Mouse (Mus musculus) hindbrain, embryonic 11.5 days (tissue): ENCODE data around the gene Tmem116. TPM values are rescaled to one million over a fixed set of nuclear protein-coding genes. Genes with fewer than 3 reads are reported as not detected.
A peak's percentile ranks its signal among the peaks of the same experiment; 100 is the strongest.
"Not testable (repeated sequence)": the region's sequence is repeated elsewhere in the genome, so short reads cannot be mapped to it uniquely, and the experiment has no call there.

Source experiments
- ATAC-seq: fragments of 200-750 bp; cut with Nextera tagmentation; 2 replicates; pipeline ENCODE4 v1.8.0; 2017; ENCODE audit warnings: mild to moderate bottlenecking, moderate TSS enrichment, moderate library complexity; ENCODE audit not compliant: low FRiP score
- DNase-seq: peaks from one replicate; pipeline ENCODE4 v3.0.0-alpha.2; 2015; ENCODE audit warnings: low spot score
- H3K27ac ChIP-seq: fragments of 300-500 bp; sonication (generic); 2 replicates; pipeline ENCODE4 v1.5.1; 2014; ENCODE audit warnings: mild to moderate bottlenecking, low read depth, low read length
- H3K27me3 ChIP-seq: fragments of 300-500 bp; sonication (generic); 2 replicates; pipeline ENCODE4 v1.6.1; 2014; ENCODE audit warnings: mild to moderate bottlenecking, low read length, moderate library complexity, mixed read lengths; ENCODE audit not compliant: control insufficient read depth, insufficient read depth
- H3K36me3 ChIP-seq: fragments of 300-500 bp; sonication (generic); 2 replicates; pipeline ENCODE4 v1.6.1; 2014; ENCODE audit warnings: mild to moderate bottlenecking, low read length, moderate library complexity, mixed read lengths; ENCODE audit not compliant: control insufficient read depth, insufficient read depth
- H3K4me1 ChIP-seq: fragments of 300-500 bp; sonication (generic); replicated peaks from 2 replicates; pipeline ENCODE4 v1.6.1; 2014; ENCODE audit warnings: low read length, mixed read lengths; ENCODE audit not compliant: control insufficient read depth, insufficient read depth
- H3K4me2 ChIP-seq: fragments of 300-500 bp; sonication (generic); replicated peaks from 2 replicates; pipeline ENCODE4 v1.6.1; 2014; ENCODE audit warnings: mild to moderate bottlenecking, low read depth, low read length
- H3K4me3 ChIP-seq: fragments of 300-500 bp; sonication (generic); 2 replicates; pipeline ENCODE4 v1.5.1; 2014; ENCODE audit warnings: low read depth, low read length
- H3K9ac ChIP-seq: fragments of 300-500 bp; sonication (generic); 2 replicates; pipeline ENCODE4 v1.6.1; 2014; ENCODE audit warnings: low read depth, low read length
- H3K9me3 ChIP-seq: fragments of 300-500 bp; sonication (generic); 2 replicates; pipeline ENCODE4 v1.6.1; 2016; ENCODE audit warnings: low read length; ENCODE audit not compliant: control insufficient read depth
- WGBS: fragments of 180-500 bp; shearing (Covaris S2); extraction: QIAGEN DNeasy Blood & Tissue Kit; methylation state at CpG from one replicate; pipeline ENCODE4 v1.1.7; 2014; 5-methylcytosine and 5-hydroxymethylcytosine counted together
- polyA plus RNA-seq: library from polyadenylated mRNA; unstranded; fragments of >200 nt; fragmentation: Nextera tagmentation; extraction: Ambion mirVana; gene quantifications from 2 replicates; pipeline ENCODE4 v1.2.1, GENCODE M21; 2014

The Tmem116 gene
- polyA plus RNA-seq, 1 experiment from 2014 or later, result 0.85 TPM

DNA sequence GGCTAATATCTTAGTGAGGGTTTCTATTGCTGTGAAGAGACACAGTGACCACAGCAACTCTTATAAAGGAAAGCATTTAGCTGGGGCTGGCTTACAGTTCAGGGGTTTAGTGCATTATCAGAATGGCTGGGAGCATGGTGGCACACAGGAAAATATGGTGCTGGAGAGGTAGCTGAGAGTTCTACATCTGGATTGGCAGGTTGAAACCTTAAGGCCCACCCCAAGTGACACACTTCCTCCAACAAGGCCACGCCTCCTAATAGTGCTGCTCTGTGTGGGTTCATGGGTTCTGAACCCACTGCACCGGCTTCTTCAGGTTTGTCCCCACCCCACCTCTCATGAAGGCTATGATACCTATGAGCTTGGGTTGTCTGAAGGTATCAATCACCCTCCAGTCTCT is 20.7 kb downstream of the Tmem116 start:
- DNase-seq (no peak), ATAC-seq (no peak)
- H3K9ac ChIP-seq, result no peak overlapping the region
- H3K27ac ChIP-seq, result no peak overlapping the region
- H3K4me3 ChIP-seq, result no peak overlapping the region
- H3K27me3 ChIP-seq, result no peaks in the 10 kb centered on the region
- 88% methylated on average over 2 of the region's 2 CpGs for WGBS
- H3K4me2 ChIP-seq, result no peak overlapping the region
- H3K4me1 ChIP-seq, result no peaks in the 10 kb centered on the region
- H3K36me3 ChIP-seq, result no peaks in the 10 kb centered on the region
- no peaks in the 10 kb centered on the region for H3K9me3 ChIP-seq

DNA sequence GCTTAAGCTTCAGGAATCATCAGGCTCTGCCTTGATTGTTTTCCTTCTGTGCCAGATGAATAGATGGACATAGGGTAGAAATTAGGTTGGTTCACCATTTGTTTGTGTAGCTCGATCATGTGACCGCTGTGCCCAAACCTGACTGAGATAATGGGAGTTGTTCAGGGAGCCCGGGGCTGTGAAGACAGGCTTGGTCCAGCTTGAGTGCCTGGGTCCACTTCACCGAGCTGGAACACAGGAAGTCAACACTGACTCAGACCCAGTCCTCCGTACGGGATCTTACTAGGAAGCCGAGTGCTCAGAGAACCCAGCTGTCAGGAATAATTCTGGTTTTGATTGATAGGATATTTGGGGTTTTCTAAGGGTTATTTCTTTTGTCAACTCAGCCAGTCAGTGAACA is 22.9 kb downstream of the Tmem116 start:
- no peaks in the 10 kb centered on the region for H3K27me3 ChIP-seq
- H3K4me2 ChIP-seq, result no peak overlapping the region
- no peak overlapping the region for H3K9ac ChIP-seq
- no peaks in the 10 kb centered on the region for H3K9me3 ChIP-seq
- DNase-seq (no peak), ATAC-seq (no peak)
- no peaks in the 10 kb centered on the region for H3K4me1 ChIP-seq
- 80% methylated on average over 7 of the region's 7 CpGs for WGBS
- H3K27ac ChIP-seq, result no peak overlapping the region
- no peak overlapping the region for H3K4me3 ChIP-seq
- H3K36me3 ChIP-seq, result no peaks in the 10 kb centered on the region

DNA sequence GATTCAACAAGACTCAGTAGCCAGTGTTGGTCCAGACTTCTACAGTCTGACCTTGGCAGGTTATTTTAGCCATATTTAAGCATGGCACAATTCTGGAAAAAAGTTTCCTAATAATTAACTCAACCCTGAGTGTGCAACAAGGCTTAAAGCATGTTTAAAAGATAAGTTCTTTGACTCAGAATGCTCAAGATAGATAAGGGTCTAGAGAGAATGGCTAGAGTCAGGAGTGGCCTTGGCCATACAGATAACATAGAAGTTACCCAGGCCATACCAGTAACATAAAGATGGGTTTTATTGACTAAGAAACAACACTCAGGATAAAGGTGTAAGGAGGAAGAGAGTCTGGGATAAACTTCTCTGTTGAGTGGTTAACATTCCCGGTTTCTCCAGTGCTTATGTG is 24.3 kb downstream of the Tmem116 start:
- no peaks in the 10 kb centered on the region for H3K9me3 ChIP-seq
- no peak overlapping the region for H3K27ac ChIP-seq
- no peak overlapping the region for H3K4me2 ChIP-seq
- ATAC-seq (no peak), DNase-seq (no peak)
- H3K9ac ChIP-seq, result no peak overlapping the region
- no peak overlapping the region for H3K4me3 ChIP-seq
- H3K27me3 ChIP-seq, result no peaks in the 10 kb centered on the region
- WGBS, result 88% methylated on average over 1 of the region's 1 CpGs
- H3K36me3 ChIP-seq, result no peaks in the 10 kb centered on the region
- no peaks in the 10 kb centered on the region for H3K4me1 ChIP-seq

DNA sequence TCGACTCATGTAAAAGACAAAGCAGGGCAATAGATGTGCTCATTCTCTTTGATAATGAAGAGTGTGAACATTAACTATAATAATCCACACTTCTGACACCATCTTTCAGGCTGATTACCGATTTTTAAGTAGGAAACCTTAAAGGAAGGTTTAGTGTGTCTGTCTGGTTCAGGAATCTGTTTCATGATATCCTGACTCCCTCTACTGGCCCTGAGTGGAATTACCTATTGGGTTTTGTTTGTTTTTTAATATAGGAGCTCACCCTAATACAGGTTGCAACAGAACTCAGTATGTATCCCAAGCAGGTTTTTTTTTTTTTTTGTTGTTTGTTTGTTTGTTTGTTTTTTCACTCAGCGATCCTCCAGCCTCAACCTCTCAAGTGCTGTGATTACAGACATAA is 26.0 kb downstream of the Tmem116 start:
- Histone ChIP-seq H3K4me2 (no peak overlapping the region), H3K36me3 (no peaks in the 10 kb centered on the region), H3K4me1 (no peaks in the 10 kb centered on the region), H3K27ac (no peak overlapping the region), H3K4me3 (no peak overlapping the region), H3K9ac (no peak overlapping the region), H3K27me3 (no peaks in the 10 kb centered on the region), H3K9me3 (no peaks in the 10 kb centered on the region)
- ATAC-seq, result no peak
- DNase-seq, result peak; percentile 75
- 44% methylated on average over 3 of the region's 3 CpGs for WGBS

DNA sequence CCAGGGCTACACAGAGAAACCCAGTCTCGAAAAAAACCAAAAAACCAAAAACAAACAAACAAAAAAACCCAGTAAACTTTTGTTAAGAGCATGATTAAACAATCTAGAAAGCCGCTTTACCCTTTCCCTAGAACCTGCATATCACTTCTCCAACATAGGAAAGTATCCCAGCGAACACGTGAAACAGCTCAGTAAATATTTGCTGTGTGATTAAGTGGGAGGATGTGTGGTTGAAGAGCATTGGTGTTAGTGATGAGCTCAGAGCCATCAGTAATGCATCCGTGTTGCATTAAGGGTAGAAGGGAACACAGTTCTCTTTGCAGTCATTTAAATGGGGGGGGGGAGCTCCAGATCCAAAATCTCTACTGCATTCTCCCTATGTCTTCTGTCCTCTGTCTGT is 33.1 kb downstream of the Tmem116 start:
- Histone ChIP-seq H3K4me2 (no peak overlapping the region), H3K27ac (no peak overlapping the region), H3K4me3 (no peak overlapping the region), H3K36me3 (no peaks in the 10 kb centered on the region), H3K27me3 (no peaks in the 10 kb centered on the region), H3K9me3 (no peaks in the 10 kb centered on the region), H3K9ac (no peak overlapping the region), H3K4me1 (no peaks in the 10 kb centered on the region)
- no peak for DNase-seq
- no peak for ATAC-seq
- WGBS, result 81% methylated on average over 5 of the region's 5 CpGs

DNA sequence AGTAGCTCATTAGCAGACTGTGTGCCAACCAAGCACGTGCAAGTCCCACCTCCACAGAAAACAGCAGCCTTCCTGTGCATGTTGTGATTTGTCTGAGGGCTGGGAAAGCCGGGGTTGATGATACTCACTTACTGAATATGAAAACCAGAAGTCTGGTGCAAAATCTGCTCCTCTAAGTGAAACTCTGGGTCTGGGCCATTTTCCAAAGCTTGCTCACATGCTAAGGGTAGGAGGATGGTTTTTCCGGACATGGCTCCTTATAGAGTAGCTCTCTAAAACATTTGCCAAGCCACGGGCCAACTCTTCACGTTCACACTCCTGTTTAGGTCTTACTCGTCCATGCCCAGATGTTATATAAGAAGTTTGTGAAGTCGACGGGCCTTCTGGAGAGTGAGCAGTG is 41.6 kb downstream of the Tmem116 start:
- Histone ChIP-seq H3K4me3 (no peak overlapping the region), H3K27ac (no peak overlapping the region), H3K9me3 (no peaks in the 10 kb centered on the region), H3K27me3 (no peaks in the 10 kb centered on the region), H3K4me1 (no peaks in the 10 kb centered on the region), H3K9ac (no peak overlapping the region), H3K36me3 (no peaks in the 10 kb centered on the region), H3K4me2 (no peak overlapping the region)
- 80% methylated on average over 8 of the region's 8 CpGs for WGBS
- ATAC-seq (no peak), DNase-seq (no peak)

DNA sequence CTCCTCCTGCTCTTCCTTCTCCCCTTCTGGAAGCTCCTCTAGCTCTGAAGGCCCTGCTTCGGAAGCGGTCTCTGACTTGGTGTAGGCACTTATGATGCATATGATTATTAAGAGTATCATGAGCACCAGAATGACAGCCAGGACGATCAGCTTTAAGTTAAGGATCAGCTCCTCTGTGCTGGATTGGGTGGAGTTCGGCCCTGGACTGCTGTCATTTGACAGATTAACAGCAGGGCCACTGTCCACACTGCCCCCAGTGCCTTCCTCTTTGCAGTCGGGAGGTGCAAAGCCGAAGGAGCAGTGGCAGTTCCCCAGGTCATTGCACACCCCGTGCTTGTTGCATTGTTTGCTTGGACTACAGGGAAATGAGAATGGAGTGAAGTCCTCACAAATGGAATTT is 49.0 kb downstream of the Tmem116 start:
- ATAC-seq (no peak), DNase-seq (no peak)
- H3K4me1 ChIP-seq, result no peaks in the 10 kb centered on the region
- WGBS, result 80% methylated on average over 7 of the region's 7 CpGs
- no peaks in the 10 kb centered on the region for H3K9me3 ChIP-seq
- H3K4me3 ChIP-seq, result no peak overlapping the region
- H3K27me3 ChIP-seq, result no peaks in the 10 kb centered on the region
- no peak overlapping the region for H3K27ac ChIP-seq
- H3K36me3 ChIP-seq, result no peaks in the 10 kb centered on the region
- H3K9ac ChIP-seq, result no peak overlapping the region
- H3K4me2 ChIP-seq, result no peak overlapping the region

DNA sequence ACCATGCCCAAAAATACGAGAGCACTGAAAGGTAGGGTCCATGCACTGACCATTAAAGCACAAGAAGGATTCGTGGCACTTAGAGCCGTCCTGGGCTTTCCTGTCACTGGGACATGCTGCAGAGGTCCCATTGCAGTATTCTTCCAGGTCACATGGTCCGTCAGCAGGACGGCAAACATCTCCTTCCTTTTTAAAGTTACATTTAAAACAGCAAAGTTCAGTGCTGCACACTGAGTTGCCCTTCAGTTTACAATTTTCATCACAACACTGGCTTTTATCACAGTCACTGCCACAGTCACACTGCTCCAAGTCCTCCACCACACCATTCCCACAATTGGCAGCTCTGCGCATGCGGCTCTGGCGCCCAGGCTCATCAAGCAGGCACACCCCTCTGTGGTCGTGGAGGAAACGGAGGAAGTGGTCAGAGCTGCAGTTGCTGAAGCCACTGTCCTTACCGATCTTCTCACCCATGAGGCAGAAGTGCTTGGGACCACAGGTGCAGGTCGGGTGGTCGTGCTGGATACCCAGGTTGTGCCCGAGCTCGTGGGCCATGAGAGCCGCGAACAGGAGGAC is 49.8 kb downstream of the Tmem116 start:
- not testable (repeated sequence) for DNase-seq

DNA sequence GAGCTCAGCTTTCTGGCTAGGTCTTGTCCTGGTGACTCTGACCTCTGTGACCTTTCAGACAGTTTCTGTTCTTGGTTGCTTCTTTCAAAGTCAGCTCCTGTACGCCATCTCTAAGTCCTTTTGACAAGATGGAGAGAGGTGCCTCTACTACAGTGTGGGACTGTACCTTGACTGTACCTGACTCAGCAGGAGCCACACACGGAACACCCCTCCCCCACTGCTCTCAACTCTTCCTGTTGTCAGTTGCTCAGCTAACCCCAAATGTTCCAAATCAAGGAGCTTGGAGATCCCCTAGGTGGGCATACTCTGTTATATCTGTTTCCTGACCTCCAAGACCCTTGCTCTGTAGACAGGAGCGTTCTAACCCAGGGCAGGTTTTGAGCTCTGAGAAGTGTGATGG is 51.5 kb downstream of the Tmem116 start, which contains the start of gene Adam1b:
TSS of gene Adam1b (minus strand) at position 205 of the 400 bp plus-strand sequence.
- DNase-seq (no peak), ATAC-seq (no peak)
- H3K36me3 ChIP-seq, result no peaks in the 10 kb centered on the region

More for the DNA sequence above, 49.8 kb downstream of the Tmem116 start:
- ATAC-seq, H3K4me3 ChIP-seq, H3K4me1 ChIP-seq, H3K27ac ChIP-seq, H3K9me3 ChIP-seq, H3K4me2 ChIP-seq, H3K27me3 ChIP-seq, H3K9ac ChIP-seq, H3K36me3 ChIP-seq: not testable (repeated sequence)
- 77% methylated on average over 9 of the region's 17 CpGs for WGBS

More for the DNA sequence above, 51.5 kb downstream of the Tmem116 start, which contains the start of gene Adam1b:
- H3K4me2 ChIP-seq, result no peak within 1 kb of the TSS
- no peaks in the 10 kb centered on the region for H3K27me3 ChIP-seq
- 85% methylated on average over 3 of the region's 3 CpGs for WGBS
- H3K27ac ChIP-seq, result no peak within 1 kb of the TSS
- H3K9ac ChIP-seq, result no peak within 1 kb of the TSS
- no peak within 1 kb of the TSS for H3K4me3 ChIP-seq
- no peaks in the 10 kb centered on the region for H3K4me1 ChIP-seq
- no peaks in the 10 kb centered on the region for H3K9me3 ChIP-seq
